Mouse (Mus musculus) left cerebral cortex, adult 11 months (tissue): ENCODE measurements around the gene Tgfbr3.
A peak's percentile ranks its signal among the peaks of the same experiment; 100 is the strongest.

Experiments
- DNase-seq: peaks from one replicate; pipeline ENCODE4 v3.0.0; 2022; ENCODE audit warnings: low spot score

Tgfbr3 gene

DNA sequence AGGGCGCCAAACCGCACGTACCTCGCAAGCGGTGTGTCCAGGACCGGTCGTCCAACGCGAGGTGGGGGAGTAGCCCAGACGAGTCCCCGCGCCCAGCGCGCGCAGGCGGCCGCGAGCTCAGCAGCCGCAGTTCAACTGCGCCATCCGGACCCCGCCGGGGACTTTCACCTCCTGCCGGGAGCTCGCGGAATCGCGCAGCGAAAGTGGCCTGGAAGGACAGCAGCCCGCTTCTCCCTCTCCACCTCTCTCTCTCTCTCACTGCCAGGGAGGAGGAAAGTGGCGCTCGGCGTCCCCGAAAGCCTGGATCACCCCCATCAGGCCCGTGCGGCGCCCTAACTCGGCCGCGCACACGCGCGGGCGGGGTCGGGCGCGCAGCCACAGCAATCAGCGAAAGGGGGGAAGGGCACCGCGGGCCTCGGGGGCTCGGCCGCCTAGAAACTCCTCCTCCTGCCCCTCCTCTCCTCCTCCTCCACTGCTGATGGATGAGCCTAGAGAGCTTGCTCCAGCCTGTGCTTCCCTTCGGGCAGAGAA, at the start of gene Tgfbr3:
Gene Tgfbr3, minus strand, starts transcription at position 396 of the 531 bp plus-strand sequence.
- DNase-seq = peak; percentile 59

DNA sequence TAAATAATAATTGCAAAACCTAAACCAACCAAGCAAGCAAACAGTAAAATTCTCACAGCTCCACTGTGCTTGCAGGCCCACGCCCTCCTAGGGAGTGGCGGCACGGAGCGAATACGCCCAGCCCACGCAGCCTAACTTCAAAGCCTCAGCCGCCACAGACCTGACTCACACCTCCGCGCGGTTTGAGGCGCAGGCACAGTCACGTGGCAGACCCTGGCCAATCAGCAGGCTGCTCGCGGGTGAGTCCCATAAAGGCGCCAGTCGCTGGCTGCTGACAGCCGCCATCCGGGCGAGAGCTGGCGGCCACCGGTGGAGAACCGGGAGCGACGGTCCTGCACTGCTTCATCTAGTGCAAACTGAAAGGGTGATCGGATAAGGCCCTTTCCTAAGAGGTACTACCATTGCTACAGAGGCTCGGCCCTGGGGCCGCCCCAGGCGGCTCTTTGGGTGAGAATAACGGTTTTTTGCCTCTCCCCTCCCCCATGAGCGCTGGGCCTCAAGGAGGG, 41.5 kb upstream of the Tgfbr3 start, which contains the start of gene Brdt:
Gene Brdt, plus strand, starts transcription at position 244 of the 506 bp plus-strand sequence.
- no peak for DNase-seq

DNA sequence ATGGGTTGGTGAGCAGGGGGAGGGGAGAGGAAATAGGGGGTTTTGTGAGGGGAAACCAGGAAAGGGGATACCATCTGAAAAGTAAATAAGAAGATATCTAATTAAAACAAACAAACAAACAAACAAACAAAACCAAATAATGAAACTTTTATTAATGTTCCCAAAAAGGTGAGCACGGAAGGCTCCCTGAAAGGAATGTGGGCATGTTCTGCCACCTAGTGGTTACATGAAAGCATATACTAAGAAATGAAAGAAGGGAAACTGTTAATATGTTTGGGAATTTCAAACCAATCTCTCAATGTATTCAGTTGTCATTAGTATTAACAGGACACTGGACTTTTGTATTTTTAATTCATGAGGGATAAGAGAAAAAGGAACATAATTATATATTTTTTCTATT, 31.3 kb upstream of the Tgfbr3 start:
- no peak for DNase-seq

DNA sequence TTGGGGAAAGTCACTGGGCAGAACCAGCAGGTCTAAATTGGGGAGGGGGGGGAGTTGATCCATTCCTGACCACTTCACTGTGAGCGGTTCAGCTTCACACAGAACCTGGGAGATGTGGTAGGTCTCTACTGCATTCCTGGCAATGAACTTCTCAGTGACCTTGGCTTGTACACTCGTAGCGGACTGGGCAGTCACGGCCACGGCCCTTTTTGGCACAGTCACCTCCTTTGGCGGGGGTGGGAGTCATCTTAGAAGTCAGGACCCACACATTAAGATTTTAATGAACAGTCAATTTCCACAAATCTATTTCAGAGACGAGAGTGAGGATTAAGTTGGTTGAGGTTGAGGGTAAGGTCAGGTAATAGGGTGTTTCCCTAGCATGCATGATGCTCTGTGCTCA, 27.7 kb upstream of the Tgfbr3 start:
- DNase-seq = no peak

DNA sequence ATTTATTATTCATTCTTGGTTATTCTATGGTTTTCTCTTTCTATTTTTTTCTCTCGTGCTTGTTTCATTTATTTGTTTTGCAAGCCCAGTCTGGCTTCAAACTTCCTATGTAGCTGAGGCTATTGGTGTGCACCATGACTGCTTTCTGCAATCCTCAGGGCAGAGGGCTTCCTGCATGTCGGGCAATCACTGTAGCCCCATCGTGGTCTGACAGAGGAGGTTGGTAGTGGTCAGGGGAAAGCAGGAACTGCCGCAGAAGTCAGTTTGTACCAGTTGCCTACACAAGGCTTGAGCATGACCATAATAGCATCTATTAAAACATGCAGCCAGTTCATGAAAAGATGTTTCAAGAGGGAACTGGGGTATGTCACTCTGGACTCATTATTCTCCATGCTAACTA, 18.0 kb upstream of the Tgfbr3 start:
- DNase-seq = no peak

DNA sequence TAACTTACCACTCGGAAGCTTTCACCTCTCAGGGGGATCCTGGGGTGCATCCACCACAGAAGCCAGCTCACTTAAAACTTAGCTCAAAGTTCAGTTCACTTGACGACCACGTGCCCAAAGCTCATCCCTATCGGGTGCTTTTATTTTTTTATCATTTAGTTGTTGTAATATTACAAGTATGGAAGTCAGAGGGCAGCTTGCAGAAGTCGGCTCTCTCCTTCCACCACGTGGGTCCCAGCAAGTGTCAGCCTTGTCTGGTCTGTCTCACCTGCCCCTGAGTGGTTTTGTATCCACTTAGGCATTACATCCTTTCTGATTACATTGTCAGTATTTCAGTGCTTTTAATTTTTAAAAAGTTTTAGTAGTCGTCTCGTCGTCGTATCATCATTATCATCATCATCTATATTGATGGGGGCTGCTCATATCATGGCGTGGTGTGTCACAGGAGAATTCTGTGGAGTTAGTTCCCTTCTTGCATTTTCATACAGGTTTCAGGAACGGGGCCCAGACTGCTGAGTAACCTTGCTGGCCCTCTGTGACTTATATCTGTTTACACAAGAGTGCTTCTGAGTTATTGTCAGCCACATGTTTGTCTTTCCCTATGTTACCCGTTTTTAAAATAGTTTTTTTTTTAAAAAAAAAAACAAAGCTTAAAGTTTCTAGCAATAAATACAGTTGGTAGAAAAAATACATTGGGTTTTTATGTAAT, 14.8 kb upstream of the Tgfbr3 start:
- DNase-seq = no peak

DNA sequence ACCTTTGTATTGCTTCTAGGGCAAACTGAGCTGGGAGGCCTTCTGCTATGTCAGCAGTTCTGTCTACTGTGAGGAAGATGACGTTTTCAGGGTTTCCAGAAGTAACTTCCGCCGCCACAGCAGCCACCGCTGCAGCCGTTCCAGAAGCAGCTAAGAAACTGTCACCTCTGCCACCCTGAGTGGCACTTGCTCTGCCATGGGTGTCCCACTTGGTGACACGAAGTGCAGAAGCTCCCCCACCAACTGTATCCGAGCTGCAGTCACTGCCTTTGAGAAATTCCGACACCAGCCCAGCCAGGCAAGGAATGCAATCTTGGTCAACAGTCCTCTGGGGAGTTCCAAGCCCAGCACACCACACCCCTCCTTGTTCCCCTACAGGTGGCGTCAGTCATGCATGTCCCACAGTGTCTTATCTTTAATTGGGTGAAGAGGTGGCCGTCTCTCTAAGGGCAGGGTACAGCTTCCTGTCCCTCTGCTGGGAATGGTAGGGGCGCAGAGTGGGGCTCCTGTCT, 14.0 kb upstream of the Tgfbr3 start:
- no peak for DNase-seq

DNA sequence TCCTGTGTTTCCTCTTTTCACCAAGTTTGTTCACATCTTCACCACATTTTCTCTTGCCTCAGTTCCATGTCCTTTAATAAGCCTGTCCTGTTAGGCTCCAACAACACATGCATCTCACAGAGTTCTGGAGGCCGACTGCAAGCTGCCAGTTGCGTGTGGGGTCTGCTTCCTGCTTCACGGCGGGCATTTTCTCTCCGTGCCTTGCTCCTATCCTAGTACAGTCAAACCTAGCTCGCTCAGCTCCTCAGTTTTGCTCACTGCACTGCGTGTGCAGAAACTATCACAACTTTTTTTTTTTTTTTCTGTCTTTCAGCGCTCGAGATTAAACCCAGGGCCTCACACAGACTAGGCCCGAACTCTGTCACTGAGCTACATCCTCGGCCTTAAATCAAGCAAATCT, 9.4 kb upstream of the Tgfbr3 start:
- no peak for DNase-seq

DNA sequence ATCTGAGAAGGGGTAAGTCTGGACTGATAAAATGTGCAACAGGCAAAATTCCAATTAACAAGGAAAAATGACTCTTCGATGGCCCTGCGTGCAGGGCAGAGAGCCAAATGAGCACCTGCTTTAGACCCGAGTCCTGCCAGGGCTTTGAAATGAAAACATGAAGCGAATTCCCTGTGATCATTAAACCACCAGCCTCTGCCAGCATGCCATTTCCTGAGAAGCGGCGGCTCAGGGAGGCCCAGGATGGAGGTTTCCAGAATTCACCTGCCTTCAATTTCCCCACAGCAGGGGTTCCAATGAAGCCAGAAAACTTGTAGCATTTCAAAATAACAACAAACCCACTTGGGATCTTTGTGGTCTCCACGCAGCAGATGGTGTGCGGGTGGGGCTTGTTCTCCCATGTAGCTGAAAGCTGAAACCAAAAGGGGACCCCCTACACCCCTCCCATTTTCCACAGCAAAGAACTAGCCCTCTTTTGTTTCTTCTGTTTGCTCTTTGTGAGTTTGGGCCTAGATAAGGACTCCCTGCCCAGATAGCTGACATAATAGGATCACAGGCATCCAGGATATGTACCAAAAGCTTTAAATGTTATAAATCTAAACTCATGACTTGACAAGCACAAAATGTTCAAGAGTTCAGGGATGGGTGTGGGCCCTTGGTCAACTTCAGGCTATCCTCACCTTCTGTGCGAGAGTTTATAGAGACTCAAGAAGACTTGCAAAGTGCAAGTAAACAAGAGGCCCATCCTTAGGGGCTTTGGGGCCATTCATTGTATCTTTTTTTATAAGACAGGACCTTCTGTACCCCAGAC, 7.3 kb upstream of the Tgfbr3 start:
- DNase-seq = no peak

DNA sequence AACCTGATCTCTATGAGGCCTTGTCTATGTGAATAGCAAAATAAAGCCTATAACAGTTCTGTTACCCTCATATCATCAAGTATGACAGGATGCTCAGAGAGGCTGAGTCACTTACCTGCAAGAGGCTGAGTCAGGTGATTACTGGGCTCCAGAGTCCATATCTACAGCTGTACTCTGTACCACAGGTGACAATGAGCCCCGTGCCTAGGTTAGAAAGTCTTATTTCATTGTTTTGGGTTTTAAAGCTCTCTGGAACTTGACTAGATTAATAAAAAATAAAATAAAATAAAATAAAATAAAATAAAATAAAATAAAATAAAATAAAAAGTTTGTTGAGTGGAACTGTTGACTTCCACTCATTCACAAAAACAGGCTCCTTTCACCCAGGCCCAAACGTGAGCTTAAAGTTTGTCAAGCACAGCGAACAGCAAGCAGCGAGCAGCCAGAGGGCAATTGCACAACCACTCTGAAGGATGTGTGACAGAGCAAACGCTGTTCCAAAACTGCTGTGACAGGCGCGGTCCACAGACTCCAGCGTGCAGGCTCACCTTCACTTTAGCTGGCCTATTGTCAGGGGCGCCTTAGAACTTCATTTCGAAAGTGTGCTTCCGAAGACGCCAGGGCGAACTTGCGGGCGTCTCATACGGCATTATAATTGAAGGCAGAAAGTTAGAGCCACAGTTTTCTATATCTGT, 6.5 kb upstream of the Tgfbr3 start:
- DNase-seq = no peak

DNA sequence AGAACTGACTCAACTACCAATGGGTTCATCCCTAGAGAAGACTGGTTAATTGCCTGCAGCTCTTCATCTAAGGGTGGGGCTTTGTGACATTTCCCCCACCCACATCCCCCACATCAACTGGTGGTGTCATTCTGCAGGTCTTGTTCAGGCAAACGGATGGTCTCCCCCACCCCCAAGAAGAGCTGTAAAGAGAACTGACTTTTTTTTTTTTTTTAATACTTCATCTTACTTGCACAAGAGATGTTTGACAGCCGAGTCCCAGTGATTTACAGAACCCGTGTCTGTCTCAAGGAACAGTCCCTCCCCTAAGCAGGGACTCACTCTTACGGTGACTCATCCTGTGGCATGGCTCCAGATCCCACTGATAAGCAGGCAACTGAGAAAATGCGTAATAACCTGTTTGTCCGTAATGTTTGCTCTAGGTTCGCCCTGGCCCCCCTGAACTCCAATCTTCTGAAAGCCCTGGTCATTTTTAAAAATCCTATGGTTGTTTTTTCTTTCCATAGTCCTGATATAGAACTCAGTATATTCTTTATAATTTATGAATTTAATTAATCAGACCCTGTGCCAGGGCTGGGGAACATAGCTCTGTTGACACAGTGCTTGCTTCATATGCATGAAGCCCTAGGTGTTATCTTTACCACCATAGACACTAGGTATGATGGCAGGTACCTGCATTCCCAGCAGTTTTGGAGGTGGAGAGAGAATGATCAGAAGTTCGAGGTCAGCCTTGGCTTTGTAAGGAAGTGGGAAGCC, 5.8 kb upstream of the Tgfbr3 start:
- no peak for DNase-seq

DNA sequence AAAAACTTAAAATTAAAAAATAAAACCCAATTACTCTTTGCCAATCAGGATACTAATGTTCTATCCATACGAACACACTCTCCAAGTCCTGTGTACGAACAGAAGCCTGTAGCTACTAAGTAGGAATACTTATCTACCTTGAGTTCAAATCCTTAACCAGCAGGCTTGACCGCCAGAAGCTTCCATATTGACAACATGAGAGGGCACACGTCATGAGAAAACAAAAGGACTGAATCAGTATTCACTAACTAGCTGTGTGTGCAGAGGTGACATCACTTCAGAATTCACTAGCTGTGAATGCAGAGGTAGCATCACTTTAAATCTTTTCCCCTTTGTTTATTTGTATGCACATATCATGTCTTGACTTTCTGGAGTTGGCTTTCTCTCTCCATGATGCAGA, 4.6 kb upstream of the Tgfbr3 start:
- DNase-seq = no peak

DNA sequence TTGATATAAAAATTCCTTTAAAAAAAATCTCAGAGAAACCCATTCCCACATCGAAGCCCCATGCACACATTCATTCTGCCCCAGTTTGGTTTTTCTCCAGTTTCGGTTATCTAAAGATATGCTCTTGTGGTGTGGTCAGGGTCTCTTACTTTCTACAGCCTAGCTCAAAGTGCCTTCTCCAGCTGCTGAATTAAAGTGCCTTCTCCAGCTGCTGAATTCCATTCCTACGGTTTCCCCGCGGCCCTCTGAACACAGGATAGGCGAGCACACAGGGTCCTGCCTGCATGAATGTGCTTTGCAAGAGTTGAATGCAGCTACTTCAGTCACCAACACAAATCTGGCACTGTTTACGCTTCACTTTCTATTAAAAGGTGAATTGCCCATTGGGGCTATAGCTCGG, 557 bp upstream of the Tgfbr3 start:
- DNase-seq = no peak

DNA sequence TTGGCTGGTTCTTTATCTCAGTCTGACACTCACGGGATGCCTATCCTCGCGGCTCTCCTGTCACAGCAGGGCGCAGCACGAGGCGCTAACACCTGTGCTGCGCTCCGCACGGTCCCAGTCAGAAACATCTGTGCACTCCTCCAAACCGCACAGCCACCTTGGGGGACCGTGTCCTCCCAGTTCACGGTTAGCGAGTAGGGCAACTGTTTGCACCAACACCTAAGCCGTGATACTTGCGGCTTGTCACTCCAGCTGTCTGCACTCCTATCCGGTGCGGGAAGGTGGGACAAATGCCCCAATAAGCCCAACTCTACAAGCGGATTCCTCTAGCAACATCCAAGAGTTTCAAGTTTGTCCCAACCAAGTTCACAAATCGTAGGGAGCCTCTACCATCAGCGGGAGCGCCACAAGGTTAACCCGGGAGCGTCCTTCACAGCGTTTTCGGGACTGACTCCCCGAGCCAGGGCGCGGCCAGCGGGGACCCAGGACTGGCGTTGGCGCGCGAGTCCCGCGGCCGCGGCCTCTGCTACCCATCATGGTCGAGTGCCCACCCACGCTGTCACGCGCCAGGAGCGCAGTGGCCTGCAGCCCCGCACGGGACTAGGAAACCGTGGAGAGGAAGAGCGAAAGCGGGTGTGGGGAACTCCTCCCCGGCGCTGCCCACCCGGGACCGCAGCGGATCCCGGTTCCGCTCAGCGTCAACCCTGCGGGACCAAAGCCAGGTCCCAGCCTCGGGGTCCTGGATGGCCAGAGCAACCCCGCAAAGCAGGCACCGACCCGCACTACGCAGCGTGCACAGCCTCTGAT, 799 bp downstream of the Tgfbr3 start:
- DNase-seq = no peak

DNA sequence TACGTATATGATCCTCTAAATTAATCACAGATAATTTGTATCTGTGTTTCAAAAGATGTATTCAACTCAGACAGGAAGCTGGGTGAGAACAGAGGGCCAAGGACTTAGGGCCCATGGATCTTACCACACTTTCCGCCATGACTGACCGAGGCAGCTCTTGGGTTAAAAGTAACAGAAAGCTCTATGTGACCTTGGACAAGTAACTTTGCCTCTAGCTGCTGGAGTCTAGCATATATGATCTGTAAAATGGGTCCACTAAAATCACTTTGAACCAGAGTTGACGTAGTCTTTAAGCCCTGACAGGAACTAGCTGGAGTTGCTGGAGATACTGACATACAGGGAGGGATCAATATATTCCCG, 1.5 kb downstream of the Tgfbr3 start:
- no peak for DNase-seq

DNA sequence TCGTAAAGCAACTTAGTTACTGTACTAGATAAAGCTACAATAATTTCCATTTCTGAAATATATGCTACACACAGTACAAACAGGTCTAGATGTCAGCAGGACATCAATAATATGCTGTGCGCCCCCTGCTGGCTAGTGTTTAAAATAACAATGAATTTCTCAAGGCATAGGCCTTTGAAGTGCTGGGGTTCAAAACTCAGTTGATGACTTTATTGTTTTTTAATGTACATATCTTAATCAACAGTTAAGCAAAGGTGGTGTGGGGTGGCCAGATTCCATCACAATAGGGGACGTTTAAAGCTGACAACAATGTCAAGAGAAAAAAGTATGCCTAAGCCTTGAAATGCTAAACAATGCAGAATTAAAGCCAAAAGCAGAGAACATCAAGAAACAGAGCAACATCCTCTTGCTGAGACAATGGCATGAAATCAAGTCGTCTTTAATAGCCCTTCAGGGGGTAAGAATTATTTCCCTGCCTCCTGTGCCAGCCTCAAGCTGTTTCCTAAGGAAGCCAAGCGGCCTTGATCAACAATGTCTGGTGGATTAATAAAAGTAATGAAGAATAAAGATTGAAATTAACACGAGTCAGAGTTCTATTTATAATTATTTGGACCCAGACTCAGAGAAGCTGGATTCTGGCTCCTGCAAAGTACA, 2.0 kb downstream of the Tgfbr3 start:
- DNase-seq = no peak

DNA sequence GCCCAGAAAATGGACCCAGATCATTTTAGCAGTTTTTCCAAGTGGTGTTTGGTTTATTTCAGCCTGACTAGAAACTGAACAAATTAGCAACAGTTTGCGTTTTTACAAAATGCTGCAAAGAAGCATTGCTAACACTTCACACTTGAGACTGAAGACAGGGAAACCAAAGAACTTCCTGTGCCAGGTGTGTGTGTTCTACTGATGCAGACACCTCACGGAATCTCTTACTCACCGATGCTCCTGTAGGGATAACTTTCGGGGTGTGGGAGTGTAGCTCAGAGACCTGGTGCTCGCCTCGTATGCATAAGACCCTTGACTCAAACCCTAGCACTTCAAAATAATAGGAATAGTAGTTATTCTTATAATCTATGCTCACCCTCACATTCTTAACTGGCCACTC, 3.9 kb downstream of the Tgfbr3 start:
- no peak for DNase-seq

DNA sequence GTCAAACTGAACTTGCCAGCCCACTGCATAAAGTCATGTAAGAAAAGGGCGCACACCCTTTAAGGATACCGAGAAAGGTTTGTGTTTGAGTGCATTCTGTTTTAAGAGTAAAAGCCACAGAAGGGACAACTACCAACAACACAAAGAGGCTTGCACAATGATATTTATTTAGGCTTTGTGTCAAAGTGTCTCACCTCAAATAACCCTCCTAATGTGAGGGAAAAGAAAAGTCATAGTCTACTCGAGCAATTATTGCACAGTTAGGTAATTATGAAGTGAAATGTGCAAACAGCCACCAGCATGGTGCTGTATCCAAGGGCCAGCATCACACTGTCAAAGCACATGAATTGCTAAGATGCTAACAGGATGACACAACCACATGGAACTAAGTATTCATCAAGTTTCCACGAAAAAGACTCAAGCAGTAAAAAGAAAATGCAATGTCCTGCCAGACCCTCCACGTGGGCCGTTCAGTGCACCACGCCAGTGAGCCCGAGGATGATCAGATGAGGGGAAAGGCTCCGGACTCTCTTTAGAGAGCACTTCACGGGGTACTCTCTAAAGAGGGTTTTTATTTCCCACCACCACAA, 5.4 kb downstream of the Tgfbr3 start:
- no peak for DNase-seq

DNA sequence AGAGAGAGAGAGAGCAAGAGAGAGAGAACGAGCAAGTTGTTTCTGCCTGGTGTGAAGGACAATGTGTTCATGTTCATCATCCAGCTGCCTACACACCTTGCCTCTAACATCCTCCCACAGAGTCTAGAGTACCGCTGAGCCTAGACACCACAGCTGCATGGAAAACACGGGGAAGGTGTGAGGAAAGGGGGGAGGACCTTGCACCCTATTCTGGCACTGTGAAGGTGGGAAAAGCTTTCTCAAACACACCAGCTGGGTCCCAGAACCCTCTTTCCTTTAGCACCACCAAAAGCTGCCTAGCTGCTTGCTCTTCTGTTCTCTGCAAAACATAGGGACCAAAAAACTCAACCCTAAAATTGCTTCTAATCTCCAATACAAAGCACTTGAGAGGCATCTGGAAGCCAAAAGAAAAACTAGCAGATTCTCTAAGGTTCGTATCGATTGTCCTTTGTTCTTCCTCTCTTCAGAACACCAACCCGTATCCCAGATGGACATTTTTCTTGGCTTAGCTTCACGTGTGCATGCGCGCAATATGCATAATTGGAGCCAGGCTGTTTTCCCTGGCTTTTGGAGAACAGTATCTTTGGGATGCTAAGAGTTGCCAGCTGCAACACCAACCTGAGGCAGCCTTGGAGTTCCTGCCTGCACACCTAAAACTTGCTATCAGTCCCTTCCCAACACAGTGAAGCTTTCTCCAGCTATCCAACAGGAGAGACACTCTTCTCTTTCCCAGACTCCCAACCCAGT, 6.7 kb downstream of the Tgfbr3 start:
- DNase-seq = no peak
